Mouse (Mus musculus): ENCODE results near the gene Slc4a11. TPM values are rescaled to one million over a fixed set of nuclear protein-coding genes. Genes with fewer than 3 reads are reported as not detected.

Gene Slc4a11
- polyA plus RNA-seq, 1 experiment from 2014 or later = 0.57 TPM

GRCm38 (mm10) chr2:130697821-130698266, 525 bp upstream of the Slc4a11 start:
- Histone ChIP-seq H3K9ac (ENCODE audit: low read length) (no peak overlapping the region), H3K36me3 (ENCODE audit: control insufficient read depth, insufficient read depth, low read length) (no peaks in the 10 kb centered on the region), H3K4me3 (ENCODE audit: low read depth, low read length) (peak overlapping the region; percentile 58), H3K27me3 (ENCODE audit: control insufficient read depth, insufficient read depth, low read length) (peaks cover 33% of the 10 kb centered on the region), H3K27ac (replicated peaks; ENCODE audit: low read depth, low read length) (no peak overlapping the region), H3K4me1 (ENCODE audit: control insufficient read depth, insufficient read depth, low read length) (0 out of 2 replicates have a peak, but pooled peaks cover 2% of the 10 kb centered on the region), H3K4me2 (ENCODE audit: low read depth, severe bottlenecking) (peak overlapping the region; percentile 99), H3K9me3 (ENCODE audit: control insufficient read depth, low read length) (no peaks in the 10 kb centered on the region)
- ATAC-seq (ENCODE audit: insufficient number of reproducible peaks, low FRiP score, low TSS enrichment, low read depth) (no peak), DNase-seq (ENCODE audit: low spot score) (no peak)
- WGBS = 5% methylated on average over 14 of the region's 14 CpGs

- Histone ChIP-seq H3K36me3 (ENCODE audit: control insufficient read depth, insufficient read depth, low read length) (no peaks in the 10 kb centered on the region), H3K27me3 (ENCODE audit: control insufficient read depth, insufficient read depth, low read length) (peaks cover 33% of the 10 kb centered on the region), H3K27ac (replicated peaks; ENCODE audit: low read depth, low read length) (no peak overlapping the region), H3K4me2 (ENCODE audit: low read depth, severe bottlenecking) (peak overlapping the region; percentile 99), H3K4me1 (ENCODE audit: control insufficient read depth, insufficient read depth, low read length) (0 out of 2 replicates have a peak, but pooled peaks cover 2% of the 10 kb centered on the region), H3K4me3 (ENCODE audit: low read depth, low read length) (peak overlapping the region; percentile 58), H3K9me3 (ENCODE audit: control insufficient read depth, low read length) (no peaks in the 10 kb centered on the region), H3K9ac (ENCODE audit: low read length) (peak overlapping the region; percentile 17; the same call in 1 of the 2 replicates)
- WGBS = 2% methylated on average over 31 of the region's 31 CpGs
- peak; percentile 58 for DNase-seq (ENCODE audit: low spot score)
- ATAC-seq (ENCODE audit: insufficient number of reproducible peaks, low FRiP score, low TSS enrichment, low read depth) = peak; percentile 22; the same call in 1 of the 2 replicates
These were observed 593 bp downstream of the Slc4a11 start for GRCm38 (mm10) chr2:130696700-130697152.

GRCm38 (mm10) chr2:130693563-130693962, 3.8 kb downstream of the Slc4a11 start:
- peaks cover 26% of the 10 kb centered on the region for H3K27me3 ChIP-seq (ENCODE audit: control insufficient read depth, insufficient read depth, low read length)
- no peak for ATAC-seq (ENCODE audit: insufficient number of reproducible peaks, low FRiP score, low TSS enrichment, low read depth)
- H3K27ac ChIP-seq (replicated peaks; ENCODE audit: low read depth, low read length) = no peak overlapping the region
- H3K9ac ChIP-seq (ENCODE audit: low read length) = no peak overlapping the region
- no peak overlapping the region for H3K4me2 ChIP-seq (ENCODE audit: low read depth, severe bottlenecking)
- WGBS = 45% methylated on average over 3 of the region's 3 CpGs
- 0 out of 2 replicates have a peak, but pooled peaks cover 2% of the 10 kb centered on the region for H3K4me1 ChIP-seq (ENCODE audit: control insufficient read depth, insufficient read depth, low read length)
- no peak overlapping the region for H3K4me3 ChIP-seq (ENCODE audit: low read depth, low read length)
- no peak for DNase-seq (ENCODE audit: low spot score)
- no peaks in the 10 kb centered on the region for H3K36me3 ChIP-seq (ENCODE audit: control insufficient read depth, insufficient read depth, low read length)
- no peaks in the 10 kb centered on the region for H3K9me3 ChIP-seq (ENCODE audit: control insufficient read depth, low read length)

GRCm38 (mm10) chr2:130689011-130689410, 8.3 kb downstream of the Slc4a11 start:
- WGBS = 78% methylated on average over 2 of the region's 2 CpGs
- ATAC-seq (ENCODE audit: insufficient number of reproducible peaks, low FRiP score, low TSS enrichment, low read depth) (no peak), DNase-seq (ENCODE audit: low spot score) (no peak)
- Histone ChIP-seq H3K4me3 (ENCODE audit: low read depth, low read length) (no peak overlapping the region), H3K4me1 (ENCODE audit: control insufficient read depth, insufficient read depth, low read length) (no peaks in the 10 kb centered on the region), H3K9ac (ENCODE audit: low read length) (no peak overlapping the region), H3K9me3 (ENCODE audit: control insufficient read depth, low read length) (no peaks in the 10 kb centered on the region), H3K4me2 (ENCODE audit: low read depth, severe bottlenecking) (no peak overlapping the region), H3K36me3 (ENCODE audit: control insufficient read depth, insufficient read depth, low read length) (no peaks in the 10 kb centered on the region), H3K27me3 (ENCODE audit: control insufficient read depth, insufficient read depth, low read length) (no peaks in the 10 kb centered on the region), H3K27ac (replicated peaks; ENCODE audit: low read depth, low read length) (no peak overlapping the region)

- no peak for ATAC-seq (ENCODE audit: insufficient number of reproducible peaks, low FRiP score, low TSS enrichment, low read depth)
- 83% methylated on average over 9 of the region's 9 CpGs for WGBS
These were observed 11.9 kb downstream of the Slc4a11 start for GRCm38 (mm10) chr2:130685426-130685825.

GRCm38 (mm10) chr2:130681531-130681930, 15.8 kb downstream of the Slc4a11 start:
- ATAC-seq (ENCODE audit: insufficient number of reproducible peaks, low FRiP score, low TSS enrichment, low read depth) = no peak

More at GRCm38 (mm10) chr2:130685426-130685825, 11.9 kb downstream of the Slc4a11 start:
- Histone ChIP-seq H3K9ac (ENCODE audit: low read length) (no peak overlapping the region), H3K36me3 (ENCODE audit: control insufficient read depth, insufficient read depth, low read length) (peaks cover 8% of the 10 kb centered on the region), H3K4me2 (ENCODE audit: low read depth, severe bottlenecking) (no peak overlapping the region), H3K4me1 (ENCODE audit: control insufficient read depth, insufficient read depth, low read length) (no peaks in the 10 kb centered on the region), H3K27me3 (ENCODE audit: control insufficient read depth, insufficient read depth, low read length) (no peaks in the 10 kb centered on the region), H3K9me3 (ENCODE audit: control insufficient read depth, low read length) (no peaks in the 10 kb centered on the region), H3K4me3 (ENCODE audit: low read depth, low read length) (no peak overlapping the region), H3K27ac (replicated peaks; ENCODE audit: low read depth, low read length) (no peak overlapping the region)
- DNase-seq (ENCODE audit: low spot score) = no peak

GRCm38 (mm10) chr2:130679899-130680298, 17.4 kb downstream of the Slc4a11 start:
- ATAC-seq (ENCODE audit: insufficient number of reproducible peaks, low FRiP score, low TSS enrichment, low read depth) (no peak), DNase-seq (ENCODE audit: low spot score) (no peak)
- Histone ChIP-seq H3K4me1 (ENCODE audit: control insufficient read depth, insufficient read depth, low read length) (no peaks in the 10 kb centered on the region), H3K4me3 (ENCODE audit: low read depth, low read length) (no peak overlapping the region), H3K27me3 (ENCODE audit: control insufficient read depth, insufficient read depth, low read length) (no peaks in the 10 kb centered on the region), H3K36me3 (ENCODE audit: control insufficient read depth, insufficient read depth, low read length) (peaks cover 39% of the 10 kb centered on the region), H3K27ac (replicated peaks; ENCODE audit: low read depth, low read length) (no peak overlapping the region), H3K4me2 (ENCODE audit: low read depth, severe bottlenecking) (no peak overlapping the region), H3K9ac (ENCODE audit: low read length) (no peak overlapping the region), H3K9me3 (ENCODE audit: control insufficient read depth, low read length) (no peaks in the 10 kb centered on the region)
- whole genome bisulfite sequencing = 90% methylated on average over 6 of the region's 6 CpGs

More at GRCm38 (mm10) chr2:130681531-130681930, 15.8 kb downstream of the Slc4a11 start:
- no peak overlapping the region for H3K4me2 ChIP-seq (ENCODE audit: low read depth, severe bottlenecking)
- 88% methylated on average over 3 of the region's 3 CpGs for WGBS
- no peaks in the 10 kb centered on the region for H3K27me3 ChIP-seq (ENCODE audit: control insufficient read depth, insufficient read depth, low read length)
- H3K4me3 ChIP-seq (ENCODE audit: low read depth, low read length) = no peak overlapping the region
- no peak for DNase-seq (ENCODE audit: low spot score)
- peaks cover 33% of the 10 kb centered on the region for H3K36me3 ChIP-seq (ENCODE audit: control insufficient read depth, insufficient read depth, low read length)
- no peak overlapping the region for H3K9ac ChIP-seq (ENCODE audit: low read length)
- no peaks in the 10 kb centered on the region for H3K9me3 ChIP-seq (ENCODE audit: control insufficient read depth, low read length)
- no peak overlapping the region for H3K27ac ChIP-seq (replicated peaks; ENCODE audit: low read depth, low read length)
- no peaks in the 10 kb centered on the region for H3K4me1 ChIP-seq (ENCODE audit: control insufficient read depth, insufficient read depth, low read length)

- ATAC-seq (ENCODE audit: insufficient number of reproducible peaks, low FRiP score, low TSS enrichment, low read depth) = no peak
- DNase-seq (ENCODE audit: low spot score) = no peak
- H3K4me3 ChIP-seq (ENCODE audit: low read depth, low read length) = no peak overlapping the region
- no peaks in the 10 kb centered on the region for H3K9me3 ChIP-seq (ENCODE audit: control insufficient read depth, low read length)
- H3K36me3 ChIP-seq (ENCODE audit: control insufficient read depth, insufficient read depth, low read length) = peaks cover 39% of the 10 kb centered on the region
- H3K9ac ChIP-seq (ENCODE audit: low read length) = no peak overlapping the region
- H3K27ac ChIP-seq (replicated peaks; ENCODE audit: low read depth, low read length) = no peak overlapping the region
- H3K27me3 ChIP-seq (ENCODE audit: control insufficient read depth, insufficient read depth, low read length) = no peaks in the 10 kb centered on the region
- H3K4me1 ChIP-seq (ENCODE audit: control insufficient read depth, insufficient read depth, low read length) = no peaks in the 10 kb centered on the region
- no peak overlapping the region for H3K4me2 ChIP-seq (ENCODE audit: low read depth, severe bottlenecking)
- 93% methylated on average over 12 of the region's 12 CpGs for WGBS
These were observed 18.2 kb downstream of the Slc4a11 start for GRCm38 (mm10) chr2:130679154-130679553.

GRCm38 (mm10) chr2:130677211-130677610, 20.1 kb downstream of the Slc4a11 start:
- no peak for ATAC-seq (ENCODE audit: insufficient number of reproducible peaks, low FRiP score, low TSS enrichment, low read depth)
- DNase-seq (ENCODE audit: low spot score) = no peak
- 83% methylated on average over 10 of the region's 10 CpGs for WGBS
- Histone ChIP-seq H3K36me3 (ENCODE audit: control insufficient read depth, insufficient read depth, low read length) (peaks cover 39% of the 10 kb centered on the region), H3K27me3 (ENCODE audit: control insufficient read depth, insufficient read depth, low read length) (no peaks in the 10 kb centered on the region), H3K27ac (replicated peaks; ENCODE audit: low read depth, low read length) (no peak overlapping the region), H3K9ac (ENCODE audit: low read length) (no peak overlapping the region), H3K4me2 (ENCODE audit: low read depth, severe bottlenecking) (no peak overlapping the region), H3K4me3 (ENCODE audit: low read depth, low read length) (no peak overlapping the region), H3K4me1 (ENCODE audit: control insufficient read depth, insufficient read depth, low read length) (no peaks in the 10 kb centered on the region), H3K9me3 (ENCODE audit: control insufficient read depth, low read length) (no peaks in the 10 kb centered on the region)
